Mouse (Mus musculus): ENCODE results near the gene Aldh18a1.

DNA sequence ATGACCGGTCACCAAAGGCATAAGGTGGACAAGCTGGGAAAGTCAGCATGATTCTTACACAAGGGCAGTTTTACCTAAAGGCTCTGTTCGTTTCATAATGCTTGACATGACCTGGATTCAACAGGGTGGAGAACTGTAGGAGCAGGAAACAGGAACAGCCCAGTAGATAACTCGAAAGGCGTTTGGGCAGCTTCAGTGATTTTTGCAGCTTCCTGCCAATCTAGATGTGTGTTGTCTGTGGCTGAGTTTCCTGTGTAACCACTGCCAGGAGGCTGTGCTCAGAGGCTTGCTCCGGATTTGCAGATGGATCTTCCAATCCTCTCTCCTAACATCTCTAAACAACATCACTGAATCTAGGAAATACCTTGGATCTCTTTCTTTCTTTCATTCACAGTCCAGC lies 55.7 kb downstream of the Aldh18a1 start:
- TF ChIP-seq USF1 (IDR thresholded peaks at IDR 0.05; ENCODE audit: low read depth) (no peak), POLR2A (IDR thresholded peaks at IDR 0.05; ENCODE audit: insufficient read length, low read depth) (no peak), E2F4 (IDR thresholded peaks at IDR 0.05; ENCODE audit: insufficient read depth) (no peak), CEBPB (IDR thresholded peaks at IDR 0.05; ENCODE audit: insufficient read depth, poor library complexity, severe bottlenecking) (no peak), MYOD1 (IDR thresholded peaks at IDR 0.05; ENCODE audit: control insufficient read depth in 1 of 3, insufficient read length in 2 of 3, low read depth in 2 of 3) (no peak), POLR2AphosphoS2 (IDR thresholded peaks at IDR 0.05; ENCODE audit: insufficient read length, low read depth) (no peak), TCF12 (IDR thresholded peaks at IDR 0.05; ENCODE audit: insufficient read depth, poor library complexity, severe bottlenecking) (no peak), MAX (IDR thresholded peaks at IDR 0.05; ENCODE audit: low read depth) (no peak), TCF3 (IDR thresholded peaks at IDR 0.05; ENCODE audit: insufficient read length, low read depth) (no peak)
